Mouse (Mus musculus): Measurements from ENCODE around the gene Polr3b.

GRCm38 (mm10) chr10:84608361-84608760 is 13.7 kb upstream of the Polr3b start:
- no peak for TF ChIP-seq CTCF (IDR thresholded peaks at IDR 0.05; ENCODE audit: low read depth)
- TF ChIP-seq EP300 (IDR thresholded peaks at IDR 0.05; ENCODE audit: low read depth), result no peak

Measured in heart, postnatal 0 days (tissue).